Mouse (Mus musculus) heart, adult 2 months (tissue): ENCODE measurements at regions not wholly inside any gene's neighbourhood (a gene's known extent, or its start where the extent isn't known, plus 50 kb on each side); places are given as distances from the start of the nearest gene placed in this dataset.

Source experiments
- DNase-seq, 2 experiments: peaks; one replicate each; pipeline ENCODE4 v3.0.0; 2021
- H3K27ac ChIP-seq: fragments of 200-600 bp; 2 replicates; pipeline ENCODE4 v1.8.1; 2022
- H3K27me3 ChIP-seq: fragments of 200-500 bp; 2 replicates; pipeline ENCODE4 v1.6.1; 2012; ENCODE audit warnings: mild to moderate bottlenecking, low read length, inconsistent platforms, mixed read lengths; ENCODE audit not compliant: control insufficient read depth, insufficient read depth
- H3K36me3 ChIP-seq: fragments of 200-500 bp; 2 replicates; pipeline ENCODE4 v1.6.1; 2012; ENCODE audit warnings: low read length, inconsistent platforms; ENCODE audit not compliant: control insufficient read depth, insufficient read depth
- H3K4me1 ChIP-seq: fragments of 200-500 bp; 2 replicates; pipeline ENCODE4 v1.6.1; 2011; ENCODE audit warnings: low read length; ENCODE audit not compliant: control insufficient read depth, insufficient read depth
- H3K4me3 ChIP-seq: fragments of 200-600 bp; 2 replicates; pipeline ENCODE4 v1.8.1; 2022
- H3K79me2 ChIP-seq: fragments of 200-500 bp; replicated peaks from 2 replicates; pipeline ENCODE4 v1.6.1; 2012; ENCODE audit warnings: mild to moderate bottlenecking, inconsistent platforms, low read length, moderate library complexity, mixed read lengths; ENCODE audit not compliant: control insufficient read depth, insufficient read depth
- H3K9ac ChIP-seq: fragments of 200-500 bp; 2 replicates; pipeline ENCODE4 v1.6.1; 2012; ENCODE audit warnings: low read depth, mild to moderate bottlenecking, control low read depth, inconsistent platforms, low read length, mixed read lengths
- CTCF ChIP-seq: fragments of 200-600 bp; IDR thresholded peaks from 2 replicates; pipeline ENCODE4 v1.8.1; 2022; ENCODE audit warnings: antibody characterized with exemption, mild to moderate bottlenecking, moderate library complexity
- EP300 ChIP-seq: fragments of 200-500 bp; IDR thresholded peaks from 2 replicates; pipeline ENCODE4 v1.6.1; 2011; ENCODE audit warnings: low read depth, low read length, control low read depth; ENCODE audit not compliant: insufficient read depth
- POLR2A ChIP-seq: fragments of 200-500 bp; IDR thresholded peaks from 2 replicates; pipeline ENCODE4 v1.6.1; 2011; ENCODE audit warnings: mild to moderate bottlenecking, low read depth, low read length, control low read depth; ENCODE audit not compliant: insufficient read depth
- WGBS: fragments of 180-500 bp; shearing (Covaris S2); methylation state at CpG from one replicate; pipeline ENCODE4 v1.1.7; 2018; 5-methylcytosine and 5-hydroxymethylcytosine counted together
- intact Hi-C: fragments of 180-260 bp; cut with DNase I; formaldehyde crosslinking; loops from one replicate; pipeline ENCODE4 v1.15.1; 2025

DNA sequence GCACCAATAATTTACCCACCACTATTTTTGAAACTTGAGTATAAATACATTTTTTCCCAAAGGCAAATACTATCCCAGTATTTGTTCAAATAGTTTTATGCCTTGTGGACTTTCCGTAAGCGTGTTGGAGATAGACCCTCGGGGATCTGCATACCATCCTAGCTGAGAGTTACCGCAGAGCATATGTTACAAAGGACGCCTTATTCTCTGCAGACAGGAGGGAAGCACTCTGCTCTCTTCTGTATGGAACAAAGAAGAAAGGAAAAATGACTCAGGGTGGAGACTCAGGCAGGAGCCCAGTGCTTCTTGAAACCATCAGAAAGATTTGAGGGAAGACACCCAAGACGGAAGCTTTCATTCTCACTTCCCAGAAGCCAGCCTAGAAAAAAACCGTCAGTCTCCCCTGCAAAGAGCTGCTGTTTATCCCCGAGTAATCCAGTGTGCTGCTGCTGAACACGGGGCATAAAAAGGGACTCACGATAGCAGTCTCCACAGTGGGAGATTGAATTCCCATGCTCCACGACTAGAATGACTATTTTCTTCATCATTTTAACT is 200.2 kb upstream of the Runx1 start:
- H3K9ac ChIP-seq, result no peak overlapping the region
- 55% methylated on average over 11 of the region's 11 CpGs for WGBS
- no peak overlapping the region for H3K27ac ChIP-seq
- no peaks in the 10 kb centered on the region for H3K4me1 ChIP-seq
- H3K27me3 ChIP-seq, result no peaks in the 10 kb centered on the region
- intact Hi-C loops, result no loop called here
- no peak for DNase-seq
- TF ChIP-seq CTCF, result no peak
- TF ChIP-seq POLR2A, result no peak
- TF ChIP-seq EP300, result no peak
- H3K36me3 ChIP-seq, result no peaks in the 10 kb centered on the region
- no peak overlapping the region for H3K4me3 ChIP-seq
- no peaks in the 10 kb centered on the region for H3K79me2 ChIP-seq

GRCm38 (mm10) chr16:93019800-93020555 is 194.0 kb upstream of the Runx1 start:
- intact Hi-C loops, result no loop called here
- H3K4me3 ChIP-seq, result no peak overlapping the region
- TF ChIP-seq CTCF (no peak), POLR2A (no peak), EP300 (no peak)
- 72% methylated on average over 7 of the region's 7 CpGs for WGBS
- H3K9ac ChIP-seq, result no peak overlapping the region
- H3K4me1 ChIP-seq, result no peaks in the 10 kb centered on the region
- DNase-seq, result no peak
- no peaks in the 10 kb centered on the region for H3K36me3 ChIP-seq
- no peaks in the 10 kb centered on the region for H3K79me2 ChIP-seq
- H3K27me3 ChIP-seq, result no peaks in the 10 kb centered on the region; the same call in 1 of the 2 replicates
- no peak overlapping the region for H3K27ac ChIP-seq

DNA sequence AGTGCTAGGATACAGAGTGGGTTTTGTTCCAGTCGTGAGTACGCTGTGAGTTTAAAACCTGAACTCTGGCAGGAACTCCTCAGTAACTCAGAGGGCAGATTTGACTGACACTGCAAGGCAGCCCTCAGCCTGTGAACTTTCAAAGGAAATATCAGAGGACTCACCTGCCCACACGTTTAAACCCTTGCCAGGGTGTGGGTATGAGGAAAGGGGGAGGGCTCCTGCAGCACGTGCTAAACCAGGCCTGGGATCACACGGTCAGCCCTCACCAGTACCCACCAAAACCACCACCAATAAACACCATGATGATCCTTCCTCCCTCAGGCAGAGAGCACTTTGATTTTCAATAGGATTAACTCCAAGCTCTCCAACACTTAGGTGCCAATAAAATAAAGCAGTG is 192.8 kb upstream of the Runx1 start:
- intact Hi-C loops, result no loop called here
- H3K36me3 ChIP-seq, result no peaks in the 10 kb centered on the region
- no peak for DNase-seq
- no peaks in the 10 kb centered on the region for H3K4me1 ChIP-seq
- no peaks in the 10 kb centered on the region for H3K79me2 ChIP-seq
- WGBS, result 52% methylated on average over 5 of the region's 5 CpGs
- no peak overlapping the region for H3K4me3 ChIP-seq
- H3K9ac ChIP-seq, result no peak overlapping the region
- H3K27ac ChIP-seq, result no peak overlapping the region
- TF ChIP-seq POLR2A (no peak), EP300 (no peak), CTCF (no peak)
- H3K27me3 ChIP-seq, result no peaks in the 10 kb centered on the region; the same call in 1 of the 2 replicates

- no peak for DNase-seq
- TF ChIP-seq POLR2A, result no peak
- no peak for TF ChIP-seq CTCF
- no peak for TF ChIP-seq EP300
- intact Hi-C loops, result no loop called here
- no peak overlapping the region for H3K4me3 ChIP-seq
- H3K4me1 ChIP-seq, result no peaks in the 10 kb centered on the region
- 85% methylated on average over 9 of the region's 9 CpGs for WGBS
- H3K36me3 ChIP-seq, result no peaks in the 10 kb centered on the region
- no peak overlapping the region for H3K9ac ChIP-seq
- no peaks in the 10 kb centered on the region for H3K79me2 ChIP-seq
- H3K27ac ChIP-seq, result no peak overlapping the region
- no peaks in the 10 kb centered on the region; the same call in 1 of the 2 replicates for H3K27me3 ChIP-seq
These were observed 191.1 kb upstream of the Runx1 start for GRCm38 (mm10) chr16:93017025-93017424.

GRCm38 (mm10) chr16:93015636-93016035 is 189.7 kb upstream of the Runx1 start:
- DNase-seq, result no peak
- Histone ChIP-seq H3K4me3 (no peak overlapping the region), H3K27me3 (no peaks in the 10 kb centered on the region; the same call in 1 of the 2 replicates), H3K36me3 (no peaks in the 10 kb centered on the region), H3K9ac (no peak overlapping the region), H3K79me2 (no peaks in the 10 kb centered on the region), H3K27ac (no peak overlapping the region), H3K4me1 (no peaks in the 10 kb centered on the region)
- intact Hi-C loops, result no loop called here
- TF ChIP-seq CTCF (no peak), POLR2A (no peak), EP300 (no peak)
- 70% methylated on average over 6 of the region's 6 CpGs for WGBS

GRCm38 (mm10) chr16:93014991-93015390 is 189.0 kb upstream of the Runx1 start:
- Histone ChIP-seq H3K4me3 (no peak overlapping the region), H3K27ac (no peak overlapping the region), H3K36me3 (no peaks in the 10 kb centered on the region), H3K27me3 (no peaks in the 10 kb centered on the region; the same call in 1 of the 2 replicates), H3K79me2 (no peaks in the 10 kb centered on the region), H3K4me1 (no peaks in the 10 kb centered on the region), H3K9ac (no peak overlapping the region)
- WGBS, result 84% methylated on average over 9 of the region's 9 CpGs
- TF ChIP-seq EP300 (no peak), CTCF (no peak), POLR2A (no peak)
- intact Hi-C loops, result loop anchor here (5.0 kb wide), 1 partner anchor 58 kb away; no protein-coding TSS in a partner anchor
- DNase-seq, result no peak
